Mouse (Mus musculus) c-Kit-positive CD71-positive TER-119-negative erythroid progenitor cells, embryonic 14.5 days (primary cell): Measurements from ENCODE around the gene Apela.
"Not testable (repeated sequence)": the region's sequence is repeated elsewhere in the genome, so short reads cannot be mapped to it uniquely, and the experiment has no call there.

ENCODE experiments used
- DNase-seq: peaks from one replicate; pipeline ENCODE4 v3.0.0-alpha.2; 2013; ENCODE audit warnings: low read depth

Gene Apela

DNA sequence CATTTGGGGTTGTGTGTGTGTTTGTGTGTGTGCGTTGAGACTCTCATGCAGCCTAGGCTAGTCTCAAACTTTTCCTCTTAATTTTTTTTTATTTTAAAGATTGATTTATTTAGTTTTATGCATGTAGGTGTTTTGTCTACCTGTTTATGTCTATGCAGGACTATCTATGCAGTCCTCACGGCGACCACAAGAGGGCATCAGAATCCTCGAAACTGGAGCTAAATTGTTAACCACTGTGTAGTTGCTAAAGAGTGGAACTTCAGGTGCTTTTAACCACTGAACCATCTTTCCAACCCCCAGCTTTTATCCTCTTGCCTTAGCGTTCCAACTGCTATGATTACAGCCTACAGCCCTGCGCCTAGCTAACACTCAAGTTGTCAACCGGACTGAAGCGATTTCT lies 14.7 kb downstream of the Apela start:
- DNase-seq = no peak

DNA sequence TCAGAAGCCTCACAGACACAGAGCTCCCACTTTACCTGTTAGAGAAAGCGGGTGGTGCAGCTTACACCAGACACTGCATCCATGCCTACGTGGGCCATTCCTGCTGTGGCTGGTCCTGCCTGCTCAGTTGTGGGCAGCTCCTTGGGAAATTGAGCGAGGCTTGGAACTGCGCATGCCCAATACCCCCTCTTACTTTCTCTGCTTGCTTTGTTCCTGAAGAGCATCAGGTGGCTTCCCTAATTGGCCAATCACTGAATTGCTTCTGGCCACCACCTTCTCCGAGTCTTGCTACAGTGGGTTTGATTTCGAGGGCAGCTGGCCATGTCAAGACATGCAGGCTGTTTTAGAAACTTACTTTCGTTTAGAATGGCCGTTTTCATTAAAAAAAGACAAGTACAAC lies 18.7 kb downstream of the Apela start, which contains the start of the genes Trim61 and Trim60:
Gene Trim61, minus strand, starts transcription at position 101 of the 400 bp plus-strand sequence.
Gene Trim60, minus strand, starts transcription at position 162 of the 400 bp plus-strand sequence.
- no peak for DNase-seq

DNA sequence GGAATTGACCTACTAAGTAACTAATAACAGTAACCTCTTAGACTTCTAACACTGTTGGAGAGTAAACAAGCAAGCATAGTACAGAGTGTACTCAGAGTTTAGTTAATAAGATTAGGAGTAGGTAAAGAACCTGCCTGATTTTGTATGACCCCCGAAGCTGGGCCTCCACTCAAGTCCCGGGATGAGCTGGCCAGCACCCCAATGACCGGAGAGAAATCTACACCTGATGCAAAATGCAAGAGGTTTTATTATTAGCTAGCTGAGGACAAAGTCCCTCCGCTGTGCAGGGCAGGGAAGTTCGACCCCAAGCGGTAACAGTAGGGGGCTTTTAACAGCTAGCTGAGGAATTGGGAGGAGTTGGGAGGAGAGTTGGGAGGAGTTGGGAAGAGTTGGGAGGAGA lies 29.5 kb downstream of the Apela start:
- DNase-seq = not testable (repeated sequence)

GRCm38 (mm10) chr8:64998806-64999365 lies 38.2 kb downstream of the Apela start:
- DNase-seq = no peak

DNA sequence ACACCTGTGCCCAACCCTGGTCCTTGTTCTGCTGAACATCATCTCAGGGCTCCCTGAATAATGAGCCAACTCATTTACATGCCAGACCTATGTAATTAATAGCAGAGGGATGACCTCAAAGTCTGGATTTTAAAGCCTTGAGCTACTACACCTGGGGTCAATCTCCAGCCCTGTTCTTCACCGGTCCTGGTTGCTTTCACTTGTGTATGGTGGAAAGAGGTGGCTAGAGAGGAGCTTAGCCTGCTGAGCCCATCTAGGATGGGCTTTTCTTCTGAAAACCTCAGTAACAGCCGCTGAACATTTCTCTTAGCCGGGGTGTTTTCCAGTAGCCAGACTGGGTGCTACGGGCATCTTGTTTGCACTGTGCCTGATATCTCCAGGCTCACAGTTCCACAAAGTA lies 49.4 kb downstream of the Apela start, which contains the start of gene Trim75:
Gene Trim75, minus strand, starts transcription at position 101 of the 400 bp plus-strand sequence.
- DNase-seq = no peak

- DNase-seq = no peak
These were observed 53.8 kb downstream of the Apela start for GRCm38 (mm10) chr8:64983150-64983897.
